Mouse (Mus musculus) liver, embryonic 14.5 days (tissue): ENCODE results near the gene 9130409I23Rik. TPM values are rescaled to one million over a fixed set of nuclear protein-coding genes. Genes with fewer than 3 reads are reported as not detected.
A peak's percentile ranks its signal among the peaks of the same experiment; 100 is the strongest.

Source experiments
- ATAC-seq: fragments of 200-750 bp; cut with Nextera tagmentation; 2 replicates; pipeline ENCODE4 v1.8.0; 2017; ENCODE audit warnings: moderate number of reproducible peaks, mild to moderate bottlenecking, moderate library complexity; ENCODE audit not compliant: insufficient read depth
- DNase-seq, 3 experiments: peaks; one replicate each; pipeline ENCODE4 v3.0.0-alpha.2; 2012 to 2013; ENCODE audit warnings: low read depth in 3 of 3, low spot score in 3 of 3
- H3K27ac ChIP-seq: fragments of 300-500 bp; sonication (generic); 2 replicates; pipeline ENCODE4 v1.5.1; 2014; ENCODE audit warnings: moderate library complexity, mild to moderate bottlenecking, control low read depth, inconsistent platforms
- H3K27me3 ChIP-seq: fragments of 300-500 bp; sonication (generic); 2 replicates; pipeline ENCODE4 v1.6.1; 2014; ENCODE audit warnings: mild to moderate bottlenecking, low read length, moderate library complexity; ENCODE audit not compliant: control insufficient read depth, insufficient read depth
- H3K36me3 ChIP-seq: fragments of 300-500 bp; sonication (generic); replicated peaks from 2 replicates; pipeline ENCODE4 v1.6.1; 2014; ENCODE audit warnings: low read depth; ENCODE audit not compliant: control insufficient read depth, insufficient read depth
- H3K4me1 ChIP-seq, 2 experiments: fragments of 200-500 bp in 1 of 2; fragments of 300-500 bp in 1 of 2; sonication (generic) in 1 of 2; replicated peaks; 2 replicates each; pipeline ENCODE4 v1.6.1; 2012 to 2014; ENCODE audit warnings: antibody characterized with exemption in 1 of 2, inconsistent platforms in 1 of 2, low read length in 1 of 2; ENCODE audit not compliant: control insufficient read depth in 2 of 2, insufficient read depth in 2 of 2
- H3K4me2 ChIP-seq: fragments of 300-500 bp; sonication (generic); 2 replicates; pipeline ENCODE4 v1.6.1; 2014; ENCODE audit warnings: low read depth, mild to moderate bottlenecking, control low read depth, moderate library complexity
- H3K4me3 ChIP-seq, 2 experiments: fragments of 200-500 bp in 1 of 2; fragments of 300-500 bp in 1 of 2; sonication (generic) in 1 of 2; 2 replicates each; pipeline ENCODE4 v1.5.1; 2012 to 2014; ENCODE audit warnings: low read depth in 2 of 2, low read length in 2 of 2, mild to moderate bottlenecking in 2 of 2, control low read depth in 1 of 2, inconsistent platforms in 1 of 2, moderate library complexity in 1 of 2; ENCODE audit not compliant: insufficient read depth in 1 of 2
- H3K9ac ChIP-seq: fragments of 300-500 bp; sonication (generic); replicated peaks from 2 replicates; pipeline ENCODE4 v1.6.1; 2014; ENCODE audit warnings: mild to moderate bottlenecking, control low read depth, moderate library complexity
- H3K9me3 ChIP-seq: fragments of 300-500 bp; sonication (generic); 2 replicates; pipeline ENCODE4 v1.6.1; 2016; ENCODE audit warnings: low read length, mixed read lengths; ENCODE audit not compliant: control insufficient read depth
- CTCF ChIP-seq: IDR thresholded peaks from 2 replicates; pipeline ENCODE4 v1.5.1; 2016; ENCODE audit warnings: antibody characterized with exemption, low read depth, control low read depth
- EP300 ChIP-seq: IDR thresholded peaks from 2 replicates; pipeline ENCODE4 v1.6.1; 2016; ENCODE audit warnings: antibody characterized with exemption, low read depth
- WGBS: fragments of 180-500 bp; shearing (Covaris S2); extraction: QIAGEN DNeasy Blood & Tissue Kit; methylation state at CpG from one replicate; pipeline ENCODE4 v1.1.7; 2014; ENCODE audit not compliant: insufficient replicate concordance; 5-methylcytosine and 5-hydroxymethylcytosine counted together
- polyA plus RNA-seq, 2 experiments: library from polyadenylated mRNA; depleted of rRNA in 1 of 2; stranded (reverse) in 1 of 2; unstranded in 1 of 2; fragments of >200 nt; fragmentation: Nextera tagmentation in 1 of 2; extraction: Ambion mirVana in 1 of 2; gene quantifications; 2 replicates each; pipeline versions ENCODE4 v1.2.1 to v1.2.3; 2012 to 2014

Gene 9130409I23Rik
- polyA plus RNA-seq, 2 experiments: 0.03 TPM; not detected in 1

DNA sequence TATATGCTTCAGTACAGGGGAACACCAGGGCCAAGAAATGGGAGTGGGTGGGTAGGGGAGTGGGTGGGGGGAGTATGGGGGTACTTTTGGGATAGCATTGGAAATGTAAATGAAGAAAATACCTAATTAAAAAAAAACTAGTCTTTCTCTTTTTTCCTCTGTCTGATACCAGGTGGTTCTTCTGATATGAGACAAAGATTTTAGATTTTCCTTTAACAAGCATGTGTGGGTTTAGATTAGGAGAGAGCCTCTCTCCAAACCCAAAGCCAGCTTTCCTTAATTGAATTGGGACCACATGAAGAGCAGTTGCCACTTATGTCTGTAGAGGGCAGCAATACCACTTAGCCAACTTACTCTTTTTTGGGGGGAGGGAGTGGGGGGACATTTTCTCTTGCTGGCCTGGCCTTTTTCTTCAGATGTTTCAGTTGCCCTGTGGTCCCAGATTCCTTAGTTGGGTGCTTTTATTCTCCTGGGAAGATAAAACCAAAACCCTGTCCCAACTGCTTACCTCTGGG, 1.7 kb upstream of the 9130409I23Rik start:
- ATAC-seq (no peak), DNase-seq (no peak)
- Histone ChIP-seq H3K4me1 (no peaks in the 10 kb centered on the region), H3K27me3 (no peaks in the 10 kb centered on the region), H3K9ac (no peak overlapping the region), H3K27ac (no peak overlapping the region), H3K4me3 (no peak overlapping the region), H3K36me3 (no peaks in the 10 kb centered on the region), H3K4me2 (no peak overlapping the region), H3K9me3 (no peaks in the 10 kb centered on the region)
- TF ChIP-seq EP300 (no peak), CTCF (peak; percentile 24; the same call in 1 of the 2 replicates)

DNA sequence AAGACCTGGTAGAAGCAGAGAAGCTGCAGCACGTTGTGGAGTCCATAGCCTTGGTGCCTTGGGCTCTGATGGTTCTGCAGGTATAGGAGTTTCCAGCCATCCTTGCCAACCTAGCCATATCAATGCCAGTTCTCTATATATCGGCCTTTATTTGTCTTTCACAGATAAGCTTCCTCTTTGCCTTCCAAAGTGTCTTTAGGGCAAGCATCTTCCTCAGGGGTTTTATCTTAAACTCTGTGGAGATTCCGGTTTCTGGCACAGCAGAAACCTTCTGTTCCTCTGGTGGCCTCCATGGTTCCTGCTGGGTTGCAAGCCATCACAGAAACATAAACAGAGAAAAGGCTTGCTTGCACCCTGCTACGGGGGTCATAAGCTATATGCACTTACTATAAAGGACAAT, 1.9 kb downstream of the 9130409I23Rik start:
- no peak for DNase-seq
- WGBS: 39% methylated on average over 4 of the region's 4 CpGs
- no peaks in the 10 kb centered on the region for H3K36me3 ChIP-seq

DNA sequence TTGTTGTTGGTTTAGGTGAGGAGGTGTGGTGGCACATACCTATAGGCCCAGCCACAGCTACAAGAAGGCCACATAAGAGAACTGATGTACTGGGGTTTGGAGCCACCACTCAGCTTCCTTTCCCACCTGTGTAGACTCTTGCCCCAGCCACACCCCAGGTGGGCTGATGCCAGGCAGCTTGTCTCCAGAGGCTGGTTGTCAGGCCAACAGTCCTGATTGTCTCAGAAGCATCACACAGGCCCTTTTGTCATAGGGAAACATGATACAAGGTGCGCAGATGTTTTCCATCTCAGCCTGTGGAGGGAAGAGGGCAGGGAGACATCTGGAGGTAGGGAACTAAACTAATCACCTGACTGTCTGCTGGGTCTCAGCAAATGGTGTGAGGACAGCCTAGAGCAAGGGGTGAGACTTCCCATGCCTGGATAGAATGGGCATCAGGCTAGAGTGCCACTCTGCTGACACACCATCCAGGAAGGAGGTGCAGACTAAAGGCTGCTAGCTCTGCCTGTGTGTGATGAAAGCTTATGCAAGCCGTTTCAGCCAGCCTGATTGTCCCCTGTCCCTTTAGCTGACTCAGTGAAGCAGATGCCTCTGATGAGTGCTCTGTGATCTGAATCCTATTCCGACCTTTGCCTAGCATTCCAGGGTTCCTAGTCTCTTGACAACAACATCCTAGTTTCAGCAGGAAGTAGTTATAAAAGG, 10.9 kb downstream of the 9130409I23Rik start:
- no peaks in the 10 kb centered on the region; the same call in 1 of the 2 replicates for H3K9me3 ChIP-seq
- H3K36me3 ChIP-seq: no peaks in the 10 kb centered on the region
- 60% methylated on average over 3 of the region's 3 CpGs for WGBS
- H3K27me3 ChIP-seq: no peaks in the 10 kb centered on the region
- DNase-seq: no peak
- no peak overlapping the region for H3K4me2 ChIP-seq
- H3K4me3 ChIP-seq: no peak overlapping the region
- H3K9ac ChIP-seq: no peak overlapping the region
- no peak for TF ChIP-seq EP300
- TF ChIP-seq CTCF: no peak
- ATAC-seq: no peak
- H3K4me1 ChIP-seq: no peaks in the 10 kb centered on the region
- no peak overlapping the region for H3K27ac ChIP-seq

More for the DNA sequence above, 1.9 kb downstream of the 9130409I23Rik start:
- no peak overlapping the region for H3K4me2 ChIP-seq
- H3K4me3 ChIP-seq: no peak overlapping the region
- H3K27me3 ChIP-seq: no peaks in the 10 kb centered on the region
- no peaks in the 10 kb centered on the region for H3K4me1 ChIP-seq
- no peak for ATAC-seq
- no peak overlapping the region for H3K27ac ChIP-seq
- no peak overlapping the region for H3K9ac ChIP-seq
- H3K9me3 ChIP-seq: no peaks in the 10 kb centered on the region; the same call in 1 of the 2 replicates
- no peak for TF ChIP-seq CTCF
- TF ChIP-seq EP300: no peak

DNA sequence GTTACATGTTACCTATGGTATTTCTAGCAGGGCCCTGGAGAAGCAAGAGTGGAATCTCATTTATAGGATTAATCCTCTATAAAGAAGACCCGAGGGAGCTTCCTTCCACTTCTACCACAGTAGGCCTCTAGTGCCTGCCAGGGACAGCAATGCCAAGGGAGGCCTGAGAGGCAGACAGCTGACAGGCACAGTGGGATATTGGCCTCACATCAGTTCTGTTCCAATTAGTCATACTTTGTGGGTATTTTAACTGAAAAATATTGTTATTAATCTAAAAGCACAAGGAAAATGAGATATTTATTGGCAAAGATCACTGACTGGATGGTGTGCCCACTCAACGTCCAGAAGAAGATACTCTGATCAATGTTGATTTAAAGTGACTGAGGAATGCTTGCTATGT, 13.0 kb downstream of the 9130409I23Rik start:
- H3K4me3 ChIP-seq: no peak overlapping the region
- DNase-seq (no peak), ATAC-seq (no peak)
- no peaks in the 10 kb centered on the region for H3K9me3 ChIP-seq
- H3K27ac ChIP-seq: no peak overlapping the region
- TF ChIP-seq CTCF: no peak
- TF ChIP-seq EP300: no peak
- no peaks in the 10 kb centered on the region for H3K27me3 ChIP-seq
- H3K36me3 ChIP-seq: no peaks in the 10 kb centered on the region
- 57% methylated on average over 2 of the region's 2 CpGs for WGBS
- peaks cover 0 to 3% of the 10 kb centered on the region in 2 experiments; a peak in 2 of 4 replicates for H3K4me1 ChIP-seq
- H3K9ac ChIP-seq: no peak overlapping the region
- H3K4me2 ChIP-seq: no peak overlapping the region

DNA sequence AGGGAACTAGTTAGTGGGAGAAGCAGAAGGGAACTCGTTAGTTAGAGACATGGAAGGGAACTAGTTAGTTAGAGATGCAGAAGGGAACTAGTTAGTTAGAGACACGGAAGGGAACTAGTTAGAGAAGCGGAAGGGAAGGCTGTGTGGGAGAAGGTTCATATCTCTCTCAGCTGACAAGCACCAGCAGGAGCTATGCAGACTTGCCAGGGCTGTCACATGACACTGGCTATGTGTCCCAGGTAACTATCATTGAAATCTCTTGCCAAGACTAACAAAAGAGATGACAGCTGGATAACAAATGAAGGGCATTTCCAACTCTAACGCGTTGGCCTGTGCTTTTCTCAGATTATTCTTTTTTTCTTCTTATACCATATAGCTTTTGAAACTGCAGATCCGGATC, 13.6 kb downstream of the 9130409I23Rik start:
- no peak for ATAC-seq
- DNase-seq: no peak
- Histone ChIP-seq H3K4me3 (no peak overlapping the region), H3K4me2 (no peak overlapping the region), H3K27ac (no peak overlapping the region), H3K4me1 (peaks cover 0 to 3% of the 10 kb centered on the region in 2 experiments; a peak in 2 of 4 replicates), H3K9me3 (no peaks in the 10 kb centered on the region), H3K27me3 (no peaks in the 10 kb centered on the region), H3K36me3 (no peaks in the 10 kb centered on the region), H3K9ac (no peak overlapping the region)
- 64% methylated on average over 6 of the region's 6 CpGs for WGBS
- TF ChIP-seq CTCF (no peak), EP300 (no peak)
